Mouse (Mus musculus) forebrain, embryonic 14.5 days (tissue): ENCODE measurements around the gene Obp2b. TPM values are rescaled to one million over a fixed set of nuclear protein-coding genes. Genes with fewer than 3 reads are reported as not detected.

Source experiments
- ATAC-seq: fragments of 200-750 bp; cut with Nextera tagmentation; 2 replicates; pipeline ENCODE4 v1.8.0; 2017; ENCODE audit warnings: mild to moderate bottlenecking, moderate library complexity
- DNase-seq: peaks from one replicate; pipeline ENCODE4 v3.0.0-alpha.2; 2015; ENCODE audit warnings: low spot score
- H3K27ac ChIP-seq: fragments of 300-500 bp; sonication (generic); 2 replicates; pipeline ENCODE4 v1.5.1; 2014; ENCODE audit warnings: low read depth, mild to moderate bottlenecking, control low read depth, low read length, moderate library complexity
- H3K27me3 ChIP-seq: fragments of 300-500 bp; sonication (generic); replicated peaks from 2 replicates; pipeline ENCODE4 v1.6.1; 2014; ENCODE audit warnings: low read length, control low read depth, mixed read lengths; ENCODE audit not compliant: control insufficient read depth, insufficient read depth
- H3K36me3 ChIP-seq: fragments of 300-500 bp; sonication (generic); 2 replicates; pipeline ENCODE4 v1.6.1; 2014; ENCODE audit warnings: low read length, control low read depth; ENCODE audit not compliant: control insufficient read depth, insufficient read depth
- H3K4me1 ChIP-seq: fragments of 300-500 bp; sonication (generic); 2 replicates; pipeline ENCODE4 v1.6.1; 2014; ENCODE audit warnings: antibody characterized with exemption, low read length, control low read depth; ENCODE audit not compliant: control insufficient read depth, insufficient read depth
- H3K4me2 ChIP-seq: fragments of 300-500 bp; sonication (generic); 2 replicates; pipeline ENCODE4 v1.6.1; 2014; ENCODE audit warnings: mild to moderate bottlenecking, control low read depth, low read length
- H3K4me3 ChIP-seq: fragments of 300-500 bp; sonication (generic); 2 replicates; pipeline ENCODE4 v1.5.1; 2014; ENCODE audit warnings: low read depth, low read length, control low read depth
- H3K9ac ChIP-seq: fragments of 300-500 bp; sonication (generic); 2 replicates; pipeline ENCODE4 v1.6.1; 2014; ENCODE audit warnings: mild to moderate bottlenecking, low read length, control low read depth, moderate library complexity
- H3K9me3 ChIP-seq: fragments of 300-500 bp; sonication (generic); replicated peaks from 2 replicates; pipeline ENCODE4 v1.6.1; 2016; ENCODE audit warnings: low read length, control low read depth, mixed read lengths; ENCODE audit not compliant: control insufficient read depth
- WGBS: fragments of 180-500 bp; shearing (Covaris S2); extraction: QIAGEN DNeasy Blood & Tissue Kit; methylation state at CpG from one replicate; pipeline ENCODE4 v1.1.7; 2014; 5-methylcytosine and 5-hydroxymethylcytosine counted together
- polyA plus RNA-seq: library from polyadenylated mRNA; unstranded; fragments of >200 nt; fragmentation: Nextera tagmentation; extraction: Ambion mirVana; gene quantifications from 2 replicates; pipeline ENCODE4 v1.2.1, GENCODE M21; 2014

The Obp2b gene
- polyA plus RNA-seq, 1 experiment from 2014 or later = not detected

DNA sequence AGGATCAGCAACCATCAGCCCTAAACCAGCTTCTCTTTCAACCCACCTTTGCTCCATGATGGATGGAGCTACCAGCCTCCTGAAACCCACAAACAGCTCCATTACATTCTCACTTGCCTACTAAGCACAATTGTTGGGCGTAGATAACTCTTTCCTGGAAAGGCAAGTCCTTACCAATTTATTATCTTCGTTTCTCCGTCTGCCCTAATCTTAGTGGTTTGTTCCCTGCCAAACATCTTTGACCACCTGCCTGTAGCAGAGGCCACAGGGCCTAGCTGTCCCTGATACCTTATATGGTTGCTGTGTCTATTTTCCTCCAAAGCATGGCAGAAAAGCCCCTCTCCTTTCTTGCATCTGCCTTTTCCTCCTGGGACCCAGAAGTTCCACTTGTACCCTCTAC, 52.3 kb downstream of the Obp2b start:
- Histone ChIP-seq H3K36me3 (no peaks in the 10 kb centered on the region), H3K27me3 (no peaks in the 10 kb centered on the region), H3K4me1 (no peaks in the 10 kb centered on the region), H3K4me2 (no peak overlapping the region), H3K9ac (no peak overlapping the region), H3K9me3 (no peaks in the 10 kb centered on the region), H3K4me3 (no peak overlapping the region), H3K27ac (no peak overlapping the region)
- DNase-seq (no peak), ATAC-seq (no peak)
- WGBS = 96% methylated on average over 3 of the region's 3 CpGs

Other genes with a start within 250 kb of the Obp2b start
- not detected in 2 replicates for gene Lcn12, start 243.1 kb upstream of the Obp2b start, polyA plus RNA-seq
- gene Fbxw5, start 236.3 kb upstream of the Obp2b start, polyA plus RNA-seq = 77.9 and 102 TPM in 2 replicates
- 4.0 and 4.1 TPM in 2 replicates for gene C8g, start 235.3 kb upstream of the Obp2b start, polyA plus RNA-seq
- gene Traf2, start 190.1 kb upstream of the Obp2b start, polyA plus RNA-seq = 26.7 and 29.4 TPM in 2 replicates
- 369 and 370 TPM in 2 replicates for gene Edf1, start 179.2 kb upstream of the Obp2b start, polyA plus RNA-seq
- gene Mamdc4, start 162.2 kb upstream of the Obp2b start, polyA plus RNA-seq = 0.84 and 2.2 TPM in 2 replicates
- 168 and 216 TPM in 2 replicates for gene Phpt1, start 161.8 kb upstream of the Obp2b start, polyA plus RNA-seq
- 2.2 and 4.2 TPM in 2 replicates for gene Ajm1, start 155.3 kb upstream of the Obp2b start, polyA plus RNA-seq
- gene Rabl6, start 128.5 kb upstream of the Obp2b start, polyA plus RNA-seq = 47.9 and 55.0 TPM in 2 replicates
- gene Ccdc183, start 119.3 kb upstream of the Obp2b start, polyA plus RNA-seq = 0.18 and 0.30 TPM in 2 replicates
- 27.9 and 32.8 TPM in 2 replicates for gene Tmem141, start 115.0 kb upstream of the Obp2b start, polyA plus RNA-seq
- 2.0 and 3.7 TPM in 2 replicates for gene Fcna, start 109.0 kb upstream of the Obp2b start, polyA plus RNA-seq
- not detected in 2 replicates for gene Lcn8, start 83.9 kb upstream of the Obp2b start, polyA plus RNA-seq
- not detected in 2 replicates for gene Lcn5, start 79.1 kb upstream of the Obp2b start, polyA plus RNA-seq
- gene Lcn6, start 60.2 kb upstream of the Obp2b start, polyA plus RNA-seq = not detected in 2 replicates
- not detected in 2 replicates for gene Lcn10, start 54.3 kb upstream of the Obp2b start, polyA plus RNA-seq
- not detected in 2 replicates for gene Obp2a, start 37.0 kb upstream of the Obp2b start, polyA plus RNA-seq
- gene Bmyc, start 30.3 kb upstream of the Obp2b start, polyA plus RNA-seq = 86.4 and 108 TPM in 2 replicates
- not detected in 2 replicates for gene Lcn3, start 28.6 kb downstream of the Obp2b start, polyA plus RNA-seq
- not detected in 2 replicates for gene Lcn11, start 40.0 kb downstream of the Obp2b start, polyA plus RNA-seq
- not detected in 2 replicates for gene Gm13539, start 45.2 kb downstream of the Obp2b start, polyA plus RNA-seq
- gene Glt6d1, start 78.8 kb downstream of the Obp2b start, polyA plus RNA-seq = not detected in 2 replicates
- gene Lcn9, start 86.1 kb downstream of the Obp2b start, polyA plus RNA-seq = not detected in 2 replicates
- gene Sohlh1, start 110.2 kb downstream of the Obp2b start, polyA plus RNA-seq = not detected in 2 replicates
- 3.3 and 5.3 TPM in 2 replicates for gene Kcnt1, start 126.7 kb downstream of the Obp2b start, polyA plus RNA-seq
- gene Camsap1, start 246.3 kb downstream of the Obp2b start, polyA plus RNA-seq = 30.9 and 61.3 TPM in 2 replicates